Mouse (Mus musculus) kidney, postnatal 0 days (tissue): ENCODE data around the gene Zfp13. TPM values are rescaled to one million over a fixed set of nuclear protein-coding genes. Genes with fewer than 3 reads are reported as not detected.

ENCODE experiments used
- ATAC-seq: fragments of 200-750 bp; cut with Nextera tagmentation; replicated peaks from 2 replicates; pipeline ENCODE4 v1.8.0; 2017; ENCODE audit warnings: low read depth, moderate number of reproducible peaks, moderate TSS enrichment, moderate library complexity; ENCODE audit not compliant: low FRiP score
- DNase-seq: peaks from one replicate; pipeline ENCODE4 v3.0.0-alpha.2; 2016; ENCODE audit warnings: low spot score
- H3K27ac ChIP-seq: fragments of 300-500 bp; sonication (generic); 2 replicates; pipeline ENCODE4 v1.5.1; 2014; ENCODE audit warnings: mild to moderate bottlenecking
- H3K27me3 ChIP-seq: fragments of 300-500 bp; sonication (generic); 2 replicates; pipeline ENCODE4 v1.6.1; 2014; ENCODE audit warnings: low read length, mixed read lengths; ENCODE audit not compliant: insufficient read depth
- H3K36me3 ChIP-seq: fragments of 300-500 bp; sonication (generic); 2 replicates; pipeline ENCODE4 v1.6.1; 2014; ENCODE audit warnings: low read length, mixed read lengths; ENCODE audit not compliant: insufficient read depth
- H3K4me1 ChIP-seq: fragments of 300-500 bp; sonication (generic); replicated peaks from 2 replicates; pipeline ENCODE4 v1.6.1; 2014; ENCODE audit warnings: antibody characterized with exemption, low read length, mixed read lengths; ENCODE audit not compliant: insufficient read depth
- H3K4me2 ChIP-seq: fragments of 300-500 bp; sonication (generic); 2 replicates; pipeline ENCODE4 v1.6.1; 2014; ENCODE audit warnings: mild to moderate bottlenecking, low read length, moderate library complexity, mixed read lengths
- H3K4me3 ChIP-seq: fragments of 300-500 bp; sonication (generic); replicated peaks from 2 replicates; pipeline ENCODE4 v1.5.1; 2014; ENCODE audit warnings: low read depth, low read length
- H3K9ac ChIP-seq: fragments of 300-500 bp; sonication (generic); 2 replicates; pipeline ENCODE4 v1.6.1; 2014; ENCODE audit warnings: low read depth, low read length
- H3K9me3 ChIP-seq: fragments of 300-500 bp; sonication (generic); replicated peaks from 2 replicates; pipeline ENCODE4 v1.6.1; 2016; ENCODE audit warnings: low read length, inconsistent platforms, mixed read lengths
- CTCF ChIP-seq: IDR thresholded peaks from 2 replicates; pipeline ENCODE4 v1.5.1; 2016; ENCODE audit warnings: antibody characterized with exemption, low read depth, mild to moderate bottlenecking, moderate library complexity
- WGBS: fragments of 180-500 bp; shearing (Covaris S2); extraction: QIAGEN DNeasy Blood & Tissue Kit; methylation state at CpG from one replicate; pipeline ENCODE4 v1.1.7; 2014; 5-methylcytosine and 5-hydroxymethylcytosine counted together
- polyA plus RNA-seq: library from polyadenylated mRNA; unstranded; fragments of >200 nt; fragmentation: Nextera tagmentation; extraction: Ambion mirVana; gene quantifications from 2 replicates; pipeline ENCODE4 v1.2.1, GENCODE M21; 2015

The Zfp13 gene
- polyA plus RNA-seq, 1 experiment from 2014 or later, result 12.6 TPM

- TF ChIP-seq CTCF, result no peak
- Histone ChIP-seq H3K4me3 (no peak overlapping the region), H3K4me1 (no peaks in the 10 kb centered on the region), H3K27me3 (no peaks in the 10 kb centered on the region), H3K36me3 (no peaks in the 10 kb centered on the region), H3K4me2 (no peak overlapping the region), H3K9ac (no peak overlapping the region), H3K9me3 (no peaks in the 10 kb centered on the region), H3K27ac (no peak overlapping the region)
- 43% methylated on average over 7 of the region's 7 CpGs for WGBS
- DNase-seq (no peak), ATAC-seq (no peak)
Observed at GRCm38 (mm10) chr17:23627813-23628212, 28.5 kb upstream of the Zfp13 start.

GRCm38 (mm10) chr17:23620351-23620750 lies 21.1 kb upstream of the Zfp13 start:
- Histone ChIP-seq H3K9ac (no peak overlapping the region), H3K9me3 (no peaks in the 10 kb centered on the region), H3K4me3 (no peak overlapping the region), H3K36me3 (no peaks in the 10 kb centered on the region), H3K27me3 (no peaks in the 10 kb centered on the region), H3K4me1 (no peaks in the 10 kb centered on the region), H3K27ac (no peak overlapping the region), H3K4me2 (no peak overlapping the region)
- no peak for DNase-seq
- TF ChIP-seq CTCF, result no peak
- no peak for ATAC-seq
- 80% methylated on average over 7 of the region's 7 CpGs for WGBS

GRCm38 (mm10) chr17:23617087-23617486 lies 17.8 kb upstream of the Zfp13 start:
- Histone ChIP-seq H3K27me3 (no peaks in the 10 kb centered on the region), H3K4me3 (no peak overlapping the region), H3K9ac (no peak overlapping the region), H3K36me3 (no peaks in the 10 kb centered on the region), H3K9me3 (no peaks in the 10 kb centered on the region), H3K27ac (no peak overlapping the region), H3K4me2 (no peak overlapping the region), H3K4me1 (no peaks in the 10 kb centered on the region)
- no peak for ATAC-seq
- no peak for DNase-seq
- WGBS, result 53% methylated on average over 9 of the region's 9 CpGs
- no peak for TF ChIP-seq CTCF

GRCm38 (mm10) chr17:23610361-23610800 lies 11.1 kb upstream of the Zfp13 start:
- Histone ChIP-seq H3K9me3 (no peaks in the 10 kb centered on the region), H3K9ac (no peak overlapping the region), H3K4me1 (no peaks in the 10 kb centered on the region), H3K27ac (no peak overlapping the region), H3K4me2 (no peak overlapping the region), H3K4me3 (no peak overlapping the region), H3K27me3 (no peaks in the 10 kb centered on the region), H3K36me3 (no peaks in the 10 kb centered on the region)
- TF ChIP-seq CTCF, result peak; percentile 76
- WGBS, result 79% methylated on average over 28 of the region's 28 CpGs
- DNase-seq (peak; percentile 61), ATAC-seq (peak; percentile 61; the same call in 1 of the 2 replicates)

- ATAC-seq, result no peak
- no peaks in the 10 kb centered on the region for H3K36me3 ChIP-seq
- TF ChIP-seq CTCF, result no peak
Observed at GRCm38 (mm10) chr17:23609612-23610011, 10.3 kb upstream of the Zfp13 start.

GRCm38 (mm10) chr17:23605220-23605619 lies 5.9 kb upstream of the Zfp13 start:
- ATAC-seq (no peak), DNase-seq (no peak)
- H3K4me3 ChIP-seq, result no peak overlapping the region
- 82% methylated on average over 8 of the region's 8 CpGs for WGBS
- H3K9me3 ChIP-seq, result no peaks in the 10 kb centered on the region
- no peak overlapping the region for H3K4me2 ChIP-seq
- H3K9ac ChIP-seq, result no peak overlapping the region
- H3K27me3 ChIP-seq, result no peaks in the 10 kb centered on the region
- 0 out of 2 replicates have a peak, but pooled peaks cover 4% of the 10 kb centered on the region for H3K4me1 ChIP-seq
- H3K36me3 ChIP-seq, result no peaks in the 10 kb centered on the region
- TF ChIP-seq CTCF, result no peak
- H3K27ac ChIP-seq, result no peak overlapping the region

More at GRCm38 (mm10) chr17:23609612-23610011, 10.3 kb upstream of the Zfp13 start:
- H3K4me1 ChIP-seq, result no peaks in the 10 kb centered on the region
- H3K4me3 ChIP-seq, result no peak overlapping the region
- no peak overlapping the region for H3K27ac ChIP-seq
- no peaks in the 10 kb centered on the region for H3K9me3 ChIP-seq
- DNase-seq, result no peak
- no peak overlapping the region for H3K4me2 ChIP-seq
- H3K27me3 ChIP-seq, result no peaks in the 10 kb centered on the region
- H3K9ac ChIP-seq, result no peak overlapping the region
- 93% methylated on average over 24 of the region's 24 CpGs for WGBS

- Histone ChIP-seq H3K4me1 (0 out of 2 replicates have a peak, but pooled peaks cover 4% of the 10 kb centered on the region), H3K36me3 (no peaks in the 10 kb centered on the region), H3K9me3 (no peaks in the 10 kb centered on the region), H3K9ac (no peak overlapping the region), H3K4me3 (no peak overlapping the region), H3K4me2 (no peak overlapping the region), H3K27me3 (no peaks in the 10 kb centered on the region), H3K27ac (no peak overlapping the region)
- ATAC-seq (no peak), DNase-seq (no peak)
- 75% methylated on average over 7 of the region's 7 CpGs for whole genome bisulfite sequencing
- TF ChIP-seq CTCF, result peak; percentile 18; the same call in 1 of the 2 replicates
Observed at GRCm38 (mm10) chr17:23604394-23604793, 5.1 kb upstream of the Zfp13 start.
